Mouse (Mus musculus) neural tube, embryonic 11.5 days (tissue): Measurements from ENCODE around the gene Lsamp. TPM values are rescaled to one million over a fixed set of nuclear protein-coding genes. Genes with fewer than 3 reads are reported as not detected.

Experiments used
- ATAC-seq: fragments of 200-750 bp; cut with Nextera tagmentation; 2 replicates; pipeline ENCODE4 v1.8.0; 2017; ENCODE audit warnings: moderate number of reproducible peaks, mild to moderate bottlenecking, moderate TSS enrichment, moderate library complexity; ENCODE audit not compliant: insufficient read depth, low FRiP score, low TSS enrichment
- DNase-seq: peaks from one replicate; pipeline ENCODE4 v3.0.0-alpha.2; 2015; ENCODE audit warnings: low spot score
- H3K27ac ChIP-seq: fragments of 300-500 bp; sonication (generic); 2 replicates; pipeline ENCODE4 v1.5.1; 2014; ENCODE audit warnings: low read depth, mild to moderate bottlenecking, low read length
- H3K27me3 ChIP-seq: fragments of 300-500 bp; sonication (generic); 2 replicates; pipeline ENCODE4 v1.6.1; 2014; ENCODE audit warnings: mild to moderate bottlenecking, low read length, mixed read lengths; ENCODE audit not compliant: control insufficient read depth, insufficient read depth
- H3K36me3 ChIP-seq: fragments of 300-500 bp; sonication (generic); 2 replicates; pipeline ENCODE4 v1.6.1; 2014; ENCODE audit warnings: mild to moderate bottlenecking, low read length, moderate library complexity, mixed read lengths; ENCODE audit not compliant: control insufficient read depth, insufficient read depth
- H3K4me1 ChIP-seq: fragments of 300-500 bp; sonication (generic); 2 replicates; pipeline ENCODE4 v1.6.1; 2014; ENCODE audit warnings: low read length, mixed read lengths; ENCODE audit not compliant: control insufficient read depth, insufficient read depth
- H3K4me2 ChIP-seq: fragments of 300-500 bp; sonication (generic); 2 replicates; pipeline ENCODE4 v1.6.1; 2014; ENCODE audit warnings: low read depth, mild to moderate bottlenecking, moderate library complexity
- H3K4me3 ChIP-seq: fragments of 300-500 bp; sonication (generic); 2 replicates; pipeline ENCODE4 v1.5.1; 2014; ENCODE audit warnings: low read depth, low read length
- H3K9ac ChIP-seq: fragments of 300-500 bp; sonication (generic); 2 replicates; pipeline ENCODE4 v1.6.1; 2014; ENCODE audit warnings: mild to moderate bottlenecking, low read length
- H3K9me3 ChIP-seq: fragments of 300-500 bp; sonication (generic); 2 replicates; pipeline ENCODE4 v1.6.1; 2016; ENCODE audit warnings: low read length; ENCODE audit not compliant: control insufficient read depth
- WGBS: fragments of 180-500 bp; shearing (Covaris S2); extraction: QIAGEN DNeasy Blood & Tissue Kit; methylation state at CpG from one replicate; pipeline ENCODE4 v1.1.7; 2014; 5-methylcytosine and 5-hydroxymethylcytosine counted together
- polyA plus RNA-seq: library from polyadenylated mRNA; unstranded; fragments of >200 nt; fragmentation: Nextera tagmentation; extraction: Ambion mirVana; gene quantifications from 2 replicates; pipeline ENCODE4 v1.2.1, GENCODE M21; 2014

The Lsamp gene
- polyA plus RNA-seq, 1 experiment from 2014 or later = 12.6 TPM

DNA sequence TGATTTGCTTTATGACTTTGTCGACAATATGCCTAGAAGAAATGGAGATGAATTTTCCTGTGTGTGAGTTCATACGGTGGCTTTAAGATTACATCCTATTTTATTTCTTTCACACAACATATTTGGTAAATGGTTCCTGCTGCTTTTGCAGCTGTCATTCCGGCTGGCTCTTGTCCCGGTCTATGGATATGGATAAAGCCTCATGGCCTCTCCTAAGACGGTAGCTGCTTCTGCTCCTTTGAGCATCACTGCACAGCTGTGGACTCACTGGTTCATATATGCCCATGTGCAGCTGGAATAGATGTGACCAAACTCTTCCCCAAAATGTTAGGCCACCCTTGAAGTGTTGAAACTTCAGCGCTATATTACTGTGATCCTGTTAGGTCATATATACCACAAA is 2137.6 kb downstream of the Lsamp start:
- no peak for ATAC-seq
- Histone ChIP-seq H3K27ac (no peak overlapping the region), H3K4me3 (no peak overlapping the region), H3K4me2 (no peak overlapping the region), H3K9ac (no peak overlapping the region), H3K9me3 (no peaks in the 10 kb centered on the region), H3K27me3 (no peaks in the 10 kb centered on the region), H3K36me3 (no peaks in the 10 kb centered on the region), H3K4me1 (no peaks in the 10 kb centered on the region)
- DNase-seq = no peak
- WGBS = 88% methylated on average over 6 of the region's 6 CpGs

DNA sequence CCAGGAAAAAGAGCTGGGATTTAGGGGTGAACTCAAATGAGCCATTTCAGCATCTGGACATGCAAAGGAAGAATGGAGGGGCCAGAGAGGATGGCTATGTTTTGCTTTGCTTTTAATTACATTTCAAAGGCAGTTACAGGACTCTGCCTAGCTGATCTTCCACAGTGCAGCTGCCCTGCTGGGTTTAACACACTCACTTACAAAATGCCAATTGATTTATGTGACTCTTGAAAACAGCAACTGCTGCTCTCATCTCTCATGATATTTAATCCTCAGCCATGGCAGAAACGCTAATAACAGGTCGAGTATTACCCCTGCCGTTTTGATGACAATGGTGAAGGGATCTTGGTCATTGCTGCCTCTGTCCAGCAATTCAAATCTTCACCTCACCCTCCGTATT is 2139.7 kb downstream of the Lsamp start:
- Histone ChIP-seq H3K27me3 (no peaks in the 10 kb centered on the region), H3K27ac (no peak overlapping the region), H3K9me3 (no peaks in the 10 kb centered on the region), H3K4me3 (no peak overlapping the region), H3K9ac (no peak overlapping the region), H3K4me2 (no peak overlapping the region), H3K4me1 (no peaks in the 10 kb centered on the region), H3K36me3 (no peaks in the 10 kb centered on the region)
- 45% methylated on average over 4 of the region's 4 CpGs for WGBS
- no peak for DNase-seq
- ATAC-seq = no peak

DNA sequence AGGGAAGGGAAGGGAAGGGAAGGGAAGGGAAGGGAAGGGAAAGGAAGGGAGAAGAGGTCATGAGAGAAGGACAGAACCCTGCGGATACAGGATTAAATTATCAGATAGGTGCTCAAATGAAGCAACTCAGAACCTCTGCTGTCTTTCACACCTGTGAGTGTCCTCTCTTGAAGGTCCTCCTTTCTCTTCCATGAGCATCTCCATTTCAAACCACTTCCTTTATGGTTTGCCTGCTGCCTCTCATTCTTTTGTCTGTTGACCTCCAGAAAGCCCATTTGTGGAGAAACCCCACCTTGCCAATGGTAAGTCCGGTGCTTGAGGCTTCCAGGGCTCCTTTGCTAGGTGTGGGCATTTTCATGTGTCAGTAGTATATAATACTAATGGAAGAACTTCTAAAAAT is 2141.9 kb downstream of the Lsamp start:
- Histone ChIP-seq H3K4me2 (no peak overlapping the region), H3K27me3 (no peaks in the 10 kb centered on the region), H3K9me3 (no peaks in the 10 kb centered on the region), H3K27ac (no peak overlapping the region), H3K36me3 (no peaks in the 10 kb centered on the region), H3K4me1 (no peaks in the 10 kb centered on the region), H3K9ac (no peak overlapping the region), H3K4me3 (no peak overlapping the region)
- no peak for DNase-seq
- no peak for ATAC-seq
- 82% methylated on average over 2 of the region's 2 CpGs for WGBS

DNA sequence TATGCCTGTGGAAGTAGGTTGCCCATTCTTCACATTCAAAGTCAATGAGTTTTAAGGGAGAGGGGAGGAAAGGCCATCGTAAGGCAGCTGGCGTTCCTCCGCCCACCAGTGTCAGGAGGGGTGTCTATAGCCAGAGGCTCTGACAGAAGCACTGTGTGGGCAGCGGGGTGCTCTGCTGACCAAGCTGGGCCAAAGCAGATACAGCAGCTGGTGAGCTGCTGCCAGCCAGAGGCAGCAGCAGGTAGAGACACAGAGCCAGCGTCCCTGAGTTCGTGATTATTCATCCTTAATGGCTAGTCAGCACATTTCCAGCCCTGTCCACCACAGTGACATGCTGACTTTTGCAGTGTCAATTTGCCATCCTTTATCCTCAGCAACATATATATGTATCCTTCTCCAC is 2163.0 kb downstream of the Lsamp start:
- Histone ChIP-seq H3K9me3 (no peaks in the 10 kb centered on the region), H3K27me3 (no peaks in the 10 kb centered on the region), H3K4me2 (no peak overlapping the region), H3K27ac (no peak overlapping the region), H3K4me1 (no peaks in the 10 kb centered on the region; the same call in 1 of the 2 replicates), H3K9ac (no peak overlapping the region), H3K36me3 (no peaks in the 10 kb centered on the region), H3K4me3 (no peak overlapping the region)
- 50% methylated on average over 6 of the region's 6 CpGs for WGBS
- no peak for ATAC-seq
- no peak for DNase-seq

DNA sequence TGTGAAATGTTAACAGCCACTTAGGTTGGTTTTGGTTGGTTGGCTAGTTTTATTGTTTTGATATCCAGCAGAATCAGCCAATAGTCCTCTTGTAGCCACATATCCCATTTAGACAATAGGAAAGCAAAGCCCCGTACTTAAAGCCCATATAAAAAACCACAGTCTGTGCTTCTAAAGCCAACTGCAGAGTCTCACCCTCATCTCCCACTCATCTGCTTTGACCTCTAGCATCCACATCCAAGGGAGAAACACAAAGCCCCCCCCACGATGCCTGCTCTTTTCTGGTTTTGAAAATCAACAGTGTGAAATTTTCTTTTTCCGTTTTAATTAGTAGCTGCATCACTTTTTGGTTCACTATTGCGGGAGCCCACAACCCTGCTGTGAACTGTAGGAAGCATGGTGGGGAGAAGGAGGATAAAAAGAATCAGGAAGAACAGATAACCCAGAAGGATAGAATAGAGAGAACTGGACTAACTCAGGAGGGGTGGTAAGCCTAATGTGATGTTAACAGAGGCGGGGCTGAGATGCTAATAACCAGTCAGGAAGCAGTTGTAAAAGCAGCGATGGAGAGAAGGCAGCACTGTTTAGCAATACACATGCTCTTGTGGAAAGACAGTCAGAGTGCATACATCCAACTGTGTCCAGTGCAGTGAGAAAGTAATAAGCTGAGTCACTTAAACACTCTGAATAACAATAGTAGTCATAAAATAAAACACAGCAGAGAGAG is 2165.2 kb downstream of the Lsamp start:
- ATAC-seq (peak; percentile 27; the same call in 1 of the 2 replicates), DNase-seq (no peak)
- Histone ChIP-seq H3K27me3 (no peaks in the 10 kb centered on the region), H3K4me1 (no peaks in the 10 kb centered on the region; the same call in 1 of the 2 replicates), H3K27ac (no peak overlapping the region), H3K36me3 (no peaks in the 10 kb centered on the region), H3K4me3 (no peak overlapping the region), H3K9me3 (no peaks in the 10 kb centered on the region), H3K4me2 (no peak overlapping the region), H3K9ac (no peak overlapping the region)
- 27% methylated on average over 6 of the region's 6 CpGs for WGBS

DNA sequence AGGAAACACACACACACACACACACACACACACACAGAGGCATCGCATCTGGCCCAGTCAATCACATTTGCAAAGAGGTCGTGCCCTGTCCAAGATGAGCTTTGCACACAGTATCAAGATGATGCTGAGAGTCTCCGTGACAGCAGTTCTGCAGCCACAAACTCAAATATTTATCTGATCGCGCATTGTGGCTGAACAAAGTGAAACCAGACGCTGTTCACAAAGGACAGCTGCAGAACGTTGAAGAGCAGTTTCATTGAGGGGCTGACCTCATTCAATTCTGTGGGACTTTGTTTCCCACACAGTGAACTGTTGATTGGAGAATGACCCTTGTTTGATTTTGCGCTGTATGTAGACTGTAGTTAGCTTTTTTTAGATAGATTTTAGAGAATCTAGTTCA is 2168.5 kb downstream of the Lsamp start:
- H3K9me3 ChIP-seq = no peaks in the 10 kb centered on the region
- WGBS = 43% methylated on average over 8 of the region's 8 CpGs
- H3K36me3 ChIP-seq = no peaks in the 10 kb centered on the region
- H3K9ac ChIP-seq = no peak overlapping the region
- H3K4me3 ChIP-seq = no peak overlapping the region
- ATAC-seq (no peak), DNase-seq (peak; percentile 26)
- H3K4me1 ChIP-seq = no peaks in the 10 kb centered on the region
- H3K27me3 ChIP-seq = no peaks in the 10 kb centered on the region
- no peak overlapping the region for H3K27ac ChIP-seq
- no peak overlapping the region for H3K4me2 ChIP-seq

DNA sequence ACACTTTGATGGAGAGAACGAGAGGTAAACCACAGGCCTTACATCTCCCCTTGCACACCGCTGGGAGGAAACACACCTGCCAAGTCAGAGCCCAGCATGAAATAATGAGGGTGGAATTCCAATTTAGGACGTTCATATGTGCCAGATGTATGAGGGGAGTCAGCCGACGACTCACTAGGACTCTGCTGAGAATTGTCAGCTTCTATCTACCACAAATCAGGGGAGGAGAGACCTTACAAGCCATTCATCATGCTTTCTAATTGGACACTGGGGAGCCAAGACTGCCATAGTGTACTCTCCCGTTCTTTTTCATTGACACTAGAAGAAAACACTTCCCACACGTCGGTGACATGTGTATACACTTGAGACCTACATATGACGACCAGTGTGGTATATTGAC is 2173.7 kb downstream of the Lsamp start:
- no peaks in the 10 kb centered on the region for H3K4me1 ChIP-seq
- H3K9ac ChIP-seq = no peak overlapping the region
- H3K27me3 ChIP-seq = no peaks in the 10 kb centered on the region
- no peak for ATAC-seq
- H3K4me2 ChIP-seq = no peak overlapping the region
- no peaks in the 10 kb centered on the region for H3K9me3 ChIP-seq
- no peaks in the 10 kb centered on the region for H3K36me3 ChIP-seq
- WGBS = 55% methylated on average over 9 of the region's 9 CpGs
- DNase-seq = no peak
- H3K27ac ChIP-seq = no peak overlapping the region
- H3K4me3 ChIP-seq = no peak overlapping the region

DNA sequence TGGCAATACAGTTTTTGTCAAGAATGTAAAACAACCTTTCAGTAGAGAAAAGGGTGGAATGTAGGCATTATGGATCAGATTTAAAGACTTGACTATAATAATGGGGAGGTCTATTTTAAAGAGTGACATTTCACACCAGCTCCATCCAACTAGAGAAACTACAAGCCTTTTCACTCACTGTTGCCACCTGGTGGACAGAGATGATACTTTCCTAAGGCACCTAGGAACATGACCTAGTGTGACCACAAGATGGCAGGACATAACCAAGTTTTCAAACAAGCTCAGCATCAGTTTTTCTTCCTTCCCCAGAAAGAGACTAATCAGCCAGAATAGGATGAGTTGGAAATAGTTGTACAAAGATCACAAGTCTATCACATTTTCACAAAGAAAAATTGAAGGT is 2180.8 kb downstream of the Lsamp start:
- Histone ChIP-seq H3K36me3 (no peaks in the 10 kb centered on the region), H3K4me2 (no peak overlapping the region), H3K9ac (no peak overlapping the region), H3K4me1 (no peaks in the 10 kb centered on the region), H3K4me3 (no peak overlapping the region), H3K27ac (no peak overlapping the region), H3K9me3 (no peaks in the 10 kb centered on the region), H3K27me3 (no peaks in the 10 kb centered on the region)
- ATAC-seq = peak; percentile 63; the same call in 1 of the 2 replicates
- peak; percentile 77 for DNase-seq

DNA sequence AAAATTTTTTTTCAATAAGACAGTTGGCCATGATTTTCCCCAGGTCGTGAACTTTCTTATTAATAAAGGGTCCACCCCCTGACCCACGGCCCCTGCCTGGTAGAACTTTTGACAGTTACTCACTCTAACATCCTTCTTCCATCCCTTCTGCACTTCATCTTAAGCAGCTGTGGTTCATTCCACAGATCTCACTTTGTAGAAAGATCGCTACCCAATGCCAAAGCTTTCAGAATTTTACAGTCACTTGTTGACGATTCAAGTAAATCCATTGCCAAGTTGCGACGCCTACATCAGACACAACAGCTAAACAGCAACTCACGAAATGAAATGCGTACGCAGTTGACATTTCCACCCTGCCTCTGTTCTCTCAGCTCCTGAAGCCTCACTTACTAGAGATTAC is 2184.1 kb downstream of the Lsamp start:
- Histone ChIP-seq H3K9ac (no peak overlapping the region), H3K36me3 (no peaks in the 10 kb centered on the region), H3K9me3 (no peaks in the 10 kb centered on the region), H3K4me3 (no peak overlapping the region), H3K27ac (no peak overlapping the region), H3K4me2 (no peak overlapping the region), H3K27me3 (no peaks in the 10 kb centered on the region), H3K4me1 (no peaks in the 10 kb centered on the region)
- DNase-seq = no peak
- no peak for ATAC-seq
- 93% methylated on average over 9 of the region's 9 CpGs for WGBS
